Mouse (Mus musculus): ENCODE data around the gene Mical1. TPM values are rescaled to one million over a fixed set of nuclear protein-coding genes. Genes with fewer than 3 reads are reported as not detected.
"Not testable (repeated sequence)": the region's sequence is repeated elsewhere in the genome, so short reads cannot be mapped to it uniquely, and the experiment has no call there.

The Mical1 gene
- polyA plus RNA-seq, 1 experiment, result 48.8 TPM

- no peak for DNase-seq (ENCODE audit: low read depth, low spot score)
- 17% methylated on average over 1 of the region's 1 CpGs for WGBS
Measured at GRCm38 (mm10) chr10:41474981-41475391, 1.1 kb upstream of the Mical1 start.

- WGBS, result 2% methylated on average over 9 of the region's 9 CpGs
- DNase-seq (ENCODE audit: low read depth, low spot score), result no peak
Measured at GRCm38 (mm10) chr10:41477018-41477277, 834 bp downstream of the Mical1 start.

DNA sequence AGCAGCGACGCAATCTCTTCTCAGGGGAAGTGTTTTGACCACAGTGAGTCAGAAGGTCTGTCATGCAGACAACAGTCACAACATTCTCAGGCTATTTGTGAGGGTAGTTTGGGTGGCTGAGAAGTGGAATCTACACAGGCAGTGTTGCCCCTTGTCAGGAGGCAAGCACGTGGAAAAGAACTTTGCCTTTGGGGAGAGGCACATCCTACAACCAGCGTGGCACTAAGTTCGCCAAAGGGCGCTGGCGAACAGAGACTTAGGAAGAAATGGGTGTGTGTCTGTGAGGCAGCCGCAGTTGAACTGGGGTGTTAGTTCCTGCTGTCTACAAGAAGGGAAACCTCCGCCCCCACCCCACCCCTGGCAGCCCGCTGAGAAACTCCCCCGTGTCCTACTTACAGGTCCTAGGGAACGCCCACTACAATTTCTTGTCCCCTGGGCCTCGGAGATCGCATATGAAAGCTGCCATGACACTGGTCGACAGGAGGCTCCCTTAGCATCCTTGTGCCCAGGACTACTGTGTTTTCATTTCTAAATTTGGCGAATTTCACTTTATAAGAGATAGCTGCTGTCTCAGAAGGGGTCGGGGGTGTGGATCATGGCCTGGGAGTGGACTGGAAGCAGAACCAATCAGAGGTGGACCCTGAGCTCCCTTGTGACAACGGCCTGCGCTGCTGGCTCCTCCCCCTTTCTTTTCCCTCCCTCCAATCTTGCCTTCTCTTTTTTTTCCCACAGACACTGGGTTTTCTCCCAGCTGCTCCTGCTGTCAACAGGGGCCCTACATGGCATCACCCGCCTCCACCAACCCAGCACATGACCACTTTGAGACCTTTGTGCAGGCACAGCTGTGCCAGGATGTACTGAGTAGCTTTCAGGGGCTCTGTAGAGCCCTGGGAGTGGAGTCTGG is 1.4 kb downstream of the Mical1 start:
- WGBS, result 4% methylated on average over 20 of the region's 20 CpGs
- no peak for DNase-seq (ENCODE audit: low read depth, low spot score)

DNA sequence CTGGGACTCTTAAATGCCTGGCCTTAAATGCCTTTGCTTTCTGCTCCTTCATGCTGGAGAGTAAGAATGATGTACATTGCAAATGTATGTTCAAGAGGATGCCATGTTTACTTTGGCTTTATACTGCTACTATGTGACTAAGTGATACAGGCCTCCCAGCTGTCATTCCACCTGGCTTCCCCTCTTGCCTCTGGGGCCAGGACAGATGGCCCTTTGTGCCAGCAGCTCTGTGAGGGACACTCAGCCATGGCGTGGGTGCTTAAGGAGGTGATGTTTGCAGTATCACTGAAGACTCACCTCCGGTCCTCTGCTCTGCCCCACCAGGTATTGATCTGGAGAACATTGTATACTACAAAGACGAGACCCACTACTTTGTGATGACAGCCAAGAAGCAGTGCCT is 3.8 kb downstream of the Mical1 start:
- DNase-seq (ENCODE audit: low read depth, low spot score), result no peak
- 73% methylated on average over 3 of the region's 3 CpGs for WGBS

- 81% methylated on average over 33 of the region's 33 CpGs for WGBS
- no peak for DNase-seq (ENCODE audit: low read depth, low spot score)
Measured at GRCm38 (mm10) chr10:41480938-41481880, 5.1 kb downstream of the Mical1 start.

DNA sequence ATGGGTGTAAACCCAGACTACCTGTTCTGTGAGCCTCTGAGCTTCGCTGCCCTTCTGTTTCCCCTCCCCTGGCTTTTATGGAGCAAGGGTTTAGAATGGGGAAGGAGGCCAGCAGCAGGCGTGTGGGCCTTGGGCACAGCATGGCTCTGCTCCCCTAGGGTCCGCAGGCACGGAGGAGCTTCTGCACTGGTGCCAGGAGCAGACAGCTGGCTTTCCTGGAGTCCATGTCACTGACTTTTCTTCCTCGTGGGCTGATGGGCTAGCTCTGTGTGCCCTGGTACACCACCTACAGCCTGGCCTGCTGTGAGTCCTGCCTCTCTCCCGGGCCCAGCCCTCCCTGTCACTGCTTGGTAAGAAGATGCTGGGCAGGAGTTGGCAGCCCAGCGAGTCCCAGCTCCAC is 6.3 kb downstream of the Mical1 start:
- no peak for DNase-seq (ENCODE audit: low read depth, low spot score)
- WGBS, result 81% methylated on average over 7 of the region's 7 CpGs

DNA sequence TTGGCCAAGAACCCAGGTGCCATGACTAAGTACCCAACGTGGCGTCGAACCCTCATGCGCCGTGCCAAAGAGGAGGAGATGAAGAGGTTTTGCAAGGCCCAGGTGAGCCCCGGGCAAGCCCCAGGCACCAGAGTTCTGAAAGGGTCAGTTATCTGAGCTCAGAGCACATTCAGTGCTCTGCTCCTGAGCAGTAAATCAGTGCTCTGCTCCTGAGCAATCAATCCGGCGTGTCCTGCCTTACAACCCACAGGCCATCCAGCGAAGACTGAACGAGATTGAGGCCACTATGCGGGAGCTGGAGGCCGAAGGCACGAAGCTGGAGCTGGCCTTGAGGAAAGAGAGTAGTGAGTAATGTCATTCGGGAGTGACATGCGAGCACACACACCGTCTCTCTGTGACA is 9.7 kb downstream of the Mical1 start:
- DNase-seq (ENCODE audit: low read depth, low spot score), result no peak

DNA sequence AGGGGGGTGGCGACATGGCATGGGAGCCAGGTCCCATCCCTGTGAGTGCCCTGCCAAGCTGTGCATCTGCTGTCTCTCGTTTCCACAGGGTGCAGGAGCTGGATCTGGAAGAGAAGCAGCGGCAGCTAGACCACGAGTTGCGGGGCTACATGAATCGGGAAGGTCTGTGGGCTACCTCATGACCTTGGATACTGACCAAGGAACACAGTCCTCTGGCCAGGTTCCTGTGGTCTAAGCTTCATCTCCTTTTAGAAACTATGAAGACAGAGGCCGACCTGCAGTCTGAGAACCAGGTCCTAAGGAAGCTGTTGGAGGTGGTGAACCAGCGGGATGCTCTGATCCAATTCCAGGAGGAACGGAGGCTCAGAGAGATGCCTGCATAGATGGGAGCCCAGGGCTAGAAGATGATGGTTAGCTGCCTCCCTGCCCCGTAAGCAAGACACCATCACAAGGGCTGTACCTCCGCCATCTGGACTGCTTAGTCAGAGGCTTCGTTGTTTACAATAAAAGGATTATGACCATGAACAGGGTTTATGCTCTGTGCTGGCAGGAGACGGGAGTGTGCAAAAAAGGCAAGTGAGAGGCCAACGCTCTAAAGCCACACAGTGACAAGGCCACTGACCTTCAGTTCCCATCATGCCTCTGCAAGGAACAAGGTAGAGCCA is 10.5 kb downstream of the Mical1 start:
- no peak for DNase-seq (ENCODE audit: low read depth, low spot score)
- WGBS, result 66% methylated on average over 14 of the region's 14 CpGs

More for the DNA sequence above, 9.7 kb downstream of the Mical1 start:
- WGBS, result 91% methylated on average over 16 of the region's 16 CpGs

- DNase-seq (ENCODE audit: low read depth, low spot score), result no peak
- 13% methylated on average over 7 of the region's 7 CpGs for WGBS
Measured at GRCm38 (mm10) chr10:41488877-41489276, 12.8 kb downstream of the Mical1 start.

DNA sequence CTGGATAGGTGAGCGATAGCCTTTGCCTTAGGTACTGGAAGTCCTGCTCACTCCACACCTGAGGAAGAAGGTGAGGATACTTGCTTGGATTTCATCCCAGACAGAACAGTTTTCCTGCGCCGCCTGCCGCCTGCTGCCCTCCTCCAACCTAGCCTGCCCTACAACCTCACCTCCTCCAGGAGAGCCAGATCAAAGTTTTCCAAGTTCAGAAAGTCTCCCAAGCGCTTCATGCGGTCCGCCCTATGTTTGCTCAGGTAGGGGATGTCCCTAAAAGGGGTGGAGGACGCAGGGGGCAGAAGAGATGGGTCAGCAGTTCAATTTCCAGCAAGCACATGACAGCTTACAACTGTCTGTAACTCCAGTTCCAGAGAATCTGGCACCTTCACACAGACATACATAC is 13.2 kb downstream of the Mical1 start:
- 15% methylated on average over 8 of the region's 8 CpGs for WGBS
- DNase-seq (ENCODE audit: low read depth, low spot score), result no peak

DNA sequence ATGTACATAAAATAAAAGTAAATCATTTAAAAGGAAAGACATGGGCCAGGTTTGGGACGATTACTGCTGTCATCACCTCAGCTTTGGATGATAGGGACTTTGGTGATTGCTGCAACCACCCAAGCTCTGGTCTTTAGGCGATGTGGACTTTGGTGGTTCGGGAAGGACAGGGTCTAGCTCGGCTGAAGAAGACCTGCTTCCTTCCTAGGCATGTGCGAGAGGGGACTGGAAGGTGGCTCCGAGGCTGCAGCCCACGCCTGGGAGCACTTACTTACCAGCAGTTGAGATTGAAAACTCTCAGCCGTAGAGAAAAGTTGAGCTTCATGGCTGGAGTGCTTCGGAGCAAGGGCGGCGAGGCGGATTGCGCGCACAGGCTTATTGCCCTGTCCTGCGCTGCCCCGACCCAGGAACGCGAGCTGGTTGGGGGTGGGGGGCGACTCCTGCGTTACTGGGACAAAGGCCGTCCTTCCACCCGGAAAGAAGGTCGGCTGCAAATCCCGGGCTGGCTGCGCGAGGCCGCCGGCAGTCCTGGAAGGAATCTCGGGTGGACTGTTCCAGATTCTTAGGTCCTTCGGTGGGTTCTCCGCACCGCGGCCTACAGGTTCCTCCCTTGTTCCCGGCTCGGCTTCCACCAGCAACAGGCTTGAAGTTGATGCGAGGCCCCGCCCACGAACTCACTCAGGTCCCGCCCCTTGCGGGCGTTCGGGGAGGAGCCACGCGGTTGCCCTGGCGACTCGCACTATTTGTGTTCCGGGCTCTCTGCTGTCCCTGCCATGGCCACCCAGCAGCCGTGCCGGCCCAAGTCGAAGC is 13.8 kb downstream of the Mical1 start, which contains the start of the genes Smpd2 and Ppil6:
TSS of gene Smpd2 (minus strand) at position 662 of the 810 bp plus-strand sequence.
TSS of gene Ppil6 (plus strand) at position 732 of the 810 bp plus-strand sequence.
- no peak for DNase-seq (ENCODE audit: low read depth, low spot score)
- under 1% methylated on average over 50 of the region's 50 CpGs for WGBS

GRCm38 (mm10) chr10:41490518-41490873 is 14.4 kb downstream of the Mical1 start:
- under 1% methylated on average over 29 of the region's 29 CpGs for WGBS
- DNase-seq (ENCODE audit: low read depth, low spot score), result no peak

DNA sequence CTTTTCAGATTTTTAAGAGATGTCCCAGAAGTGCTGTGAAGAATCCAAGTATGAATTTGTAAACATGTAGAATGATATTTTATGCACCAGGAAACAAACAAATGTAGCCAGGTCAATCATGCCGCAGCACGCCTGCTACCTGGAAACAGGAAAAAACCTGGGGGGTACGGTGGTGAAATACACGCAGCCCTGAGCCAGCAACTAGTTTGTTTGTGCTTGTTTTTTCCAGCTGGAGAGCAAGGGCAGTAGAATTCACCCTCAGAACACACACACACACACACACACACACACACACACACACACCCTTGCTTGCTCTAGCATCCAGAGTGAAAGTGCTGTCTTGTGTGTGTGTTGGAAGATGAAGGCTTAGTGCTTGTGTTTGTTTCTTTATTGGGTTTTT is 15.0 kb downstream of the Mical1 start:
- WGBS, result 6% methylated on average over 4 of the region's 4 CpGs
- no peak for DNase-seq (ENCODE audit: low read depth, low spot score)

- DNase-seq (ENCODE audit: low read depth, low spot score), result no peak
- WGBS, result 26% methylated on average over 4 of the region's 4 CpGs
Measured at GRCm38 (mm10) chr10:41500941-41501340, 24.8 kb downstream of the Mical1 start.

DNA sequence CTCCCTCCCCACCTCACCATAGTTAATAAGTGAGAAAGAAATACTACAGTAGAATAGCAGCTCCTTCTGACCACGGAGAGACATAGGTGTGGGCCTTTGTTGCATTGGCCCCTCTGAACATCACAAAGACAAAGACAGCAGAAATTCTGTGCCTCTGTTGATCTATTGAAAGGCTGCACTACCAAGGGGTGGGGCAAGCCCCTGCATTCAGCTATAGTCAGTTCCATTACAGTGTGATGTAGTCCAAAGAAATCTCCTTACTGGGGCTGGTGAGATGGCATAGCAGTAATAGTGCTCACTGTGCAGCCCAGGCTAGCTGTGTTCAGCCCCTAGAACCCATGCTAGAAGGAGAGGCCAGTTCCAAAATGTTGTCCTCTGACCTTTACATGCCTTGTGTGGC is 28.9 kb downstream of the Mical1 start:
- no peak for DNase-seq (ENCODE audit: low read depth, low spot score)
- 80% methylated on average over 1 of the region's 1 CpGs for WGBS

- DNase-seq (ENCODE audit: low read depth, low spot score), result not testable (repeated sequence)
- 1% methylated on average over 3 of the region's 3 CpGs for WGBS
Measured at GRCm38 (mm10) chr10:41505446-41505845, 29.3 kb downstream of the Mical1 start.

DNA sequence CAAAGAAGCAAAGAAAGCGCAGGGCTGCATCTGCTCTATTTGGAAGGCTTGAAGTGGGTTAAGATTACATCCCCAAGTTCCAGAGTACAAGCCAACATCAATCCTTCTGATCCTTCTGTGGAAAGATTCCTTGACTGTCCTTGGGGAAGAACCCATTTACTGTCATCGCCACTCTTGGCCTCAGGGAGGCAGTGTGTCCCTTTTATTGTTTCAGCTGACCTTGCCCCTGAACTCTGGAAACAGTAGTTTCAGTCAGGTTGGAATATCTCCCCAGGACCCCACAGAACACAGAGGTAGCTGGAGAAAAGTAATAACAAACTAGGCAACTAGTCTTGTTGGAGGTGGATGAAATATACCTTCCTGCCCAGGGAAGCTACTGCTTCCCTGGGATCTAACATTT is 33.0 kb downstream of the Mical1 start:
- DNase-seq (ENCODE audit: low read depth, low spot score), result no peak
- 50% methylated on average over 2 of the region's 2 CpGs for WGBS

DNA sequence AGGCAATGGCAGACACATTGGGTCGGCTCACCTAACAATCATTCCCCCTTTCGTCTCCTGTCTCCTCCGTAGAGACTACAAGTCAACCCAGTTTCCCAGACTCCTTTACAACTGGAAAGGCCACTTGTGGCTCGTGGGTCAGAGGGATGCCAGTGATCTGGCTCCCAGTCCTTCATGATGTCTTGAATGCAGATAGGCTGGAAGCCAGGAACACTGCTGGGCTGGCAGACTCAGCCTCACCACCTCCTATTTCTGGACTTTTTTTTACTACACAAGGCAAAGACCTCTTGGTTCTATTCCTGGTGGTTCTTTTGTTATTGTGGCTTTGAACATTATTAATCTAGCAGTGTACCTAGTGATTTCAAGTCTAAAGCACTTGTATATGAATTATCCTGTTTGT is 38.2 kb downstream of the Mical1 start:
- DNase-seq (ENCODE audit: low read depth, low spot score), result no peak
- 80% methylated on average over 4 of the region's 4 CpGs for WGBS

DNA sequence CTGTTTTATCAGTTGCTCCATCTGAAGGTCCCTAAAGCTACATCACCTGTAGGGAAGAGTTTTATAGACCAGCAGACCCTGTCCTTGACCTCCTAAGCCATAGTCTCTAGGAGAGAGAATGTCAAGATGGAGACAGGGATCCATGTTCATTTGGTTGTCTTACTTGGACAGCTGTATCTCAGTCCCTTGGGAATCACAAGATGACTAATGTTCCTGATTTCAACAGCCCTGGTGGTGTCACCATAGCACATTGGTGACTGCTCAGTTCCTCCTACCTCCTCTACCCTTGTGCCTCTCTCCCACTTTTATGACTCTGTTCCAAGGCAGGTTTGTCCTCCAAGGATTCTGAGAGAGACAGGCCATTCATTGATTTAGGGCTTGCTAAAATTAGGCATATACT is 38.8 kb downstream of the Mical1 start:
- no peak for DNase-seq (ENCODE audit: low read depth, low spot score)
